Mouse (Mus musculus) 3T3-L1 (cell line): ENCODE data around the gene Tmem176b.

Source experiments
- DNase-seq: peaks from one replicate; pipeline ENCODE4 v3.0.0-alpha.2; 2015; ENCODE audit warnings: low read depth, low spot score

The Tmem176b gene

DNA sequence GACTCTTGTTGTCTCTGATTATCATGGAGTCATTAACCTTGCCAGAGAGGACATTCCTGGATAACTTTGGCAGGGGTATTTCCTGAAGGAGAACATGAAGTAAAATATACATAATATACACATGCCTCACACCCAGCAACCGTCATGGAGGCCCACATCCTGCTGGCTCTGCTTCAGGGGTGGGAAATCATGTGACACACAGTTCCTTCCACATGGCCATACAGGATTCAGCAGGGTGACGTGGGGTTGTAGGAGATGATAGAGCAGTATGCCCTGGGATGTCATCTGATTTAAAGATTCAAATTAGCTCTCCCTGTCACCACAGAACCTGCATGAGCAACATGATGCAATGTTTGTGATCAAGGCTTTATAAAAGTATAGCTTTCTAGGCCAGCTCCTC, 53.4 kb downstream of the Tmem176b start:
- no peak for DNase-seq

GRCm38 (mm10) chr6:48785601-48786000, 55.7 kb downstream of the Tmem176b start:
- DNase-seq, result no peak

DNA sequence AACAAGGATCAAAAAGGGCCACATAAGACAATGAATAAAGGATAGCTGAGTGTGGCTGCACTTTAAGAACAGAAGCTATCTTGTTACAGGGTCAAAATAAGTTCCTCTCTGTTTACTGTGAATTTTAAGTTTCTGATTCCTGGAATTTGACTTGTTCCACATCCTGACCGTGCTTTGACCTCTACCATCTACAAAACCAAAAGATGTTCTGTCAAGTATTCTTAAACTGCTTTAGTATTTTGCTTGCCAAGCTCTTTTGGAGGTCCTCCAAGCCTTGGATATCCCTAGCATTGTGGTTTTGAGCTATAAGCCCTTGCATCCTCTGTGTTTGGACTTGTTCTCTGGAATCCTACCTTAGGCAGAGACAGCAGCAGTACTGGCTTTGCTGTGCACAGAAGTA, 56.1 kb downstream of the Tmem176b start:
- peak; percentile 95 for DNase-seq

DNA sequence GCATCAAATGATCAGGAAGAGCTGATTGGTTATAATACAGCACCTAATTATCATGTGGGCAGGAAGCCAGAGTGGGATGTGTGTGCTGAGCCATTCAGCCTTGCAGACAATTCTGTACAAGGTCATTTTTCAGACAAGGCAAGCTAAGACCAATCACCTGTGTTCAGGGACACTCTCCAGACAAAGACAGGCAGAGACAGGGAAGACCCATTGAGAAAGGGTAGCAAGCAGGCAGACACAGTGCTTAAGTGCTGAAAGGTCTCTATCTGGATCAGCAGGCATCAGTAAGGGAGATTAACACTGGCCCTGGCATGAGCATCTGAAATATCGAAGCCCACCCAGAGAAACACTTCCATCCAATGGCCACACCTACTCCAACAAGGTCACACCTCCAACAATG, 56.9 kb downstream of the Tmem176b start:
- DNase-seq, result no peak
